Mouse (Mus musculus): ENCODE data around the gene Chka. TPM values are rescaled to one million over a fixed set of nuclear protein-coding genes. Genes with fewer than 3 reads are reported as not detected.

Gene Chka
- 53.0 and 54.7 TPM in 2 replicates for polyA plus RNA-seq (2015; fragmentation: Nextera tagmentation; extraction: Ambion mirVana)

DNA sequence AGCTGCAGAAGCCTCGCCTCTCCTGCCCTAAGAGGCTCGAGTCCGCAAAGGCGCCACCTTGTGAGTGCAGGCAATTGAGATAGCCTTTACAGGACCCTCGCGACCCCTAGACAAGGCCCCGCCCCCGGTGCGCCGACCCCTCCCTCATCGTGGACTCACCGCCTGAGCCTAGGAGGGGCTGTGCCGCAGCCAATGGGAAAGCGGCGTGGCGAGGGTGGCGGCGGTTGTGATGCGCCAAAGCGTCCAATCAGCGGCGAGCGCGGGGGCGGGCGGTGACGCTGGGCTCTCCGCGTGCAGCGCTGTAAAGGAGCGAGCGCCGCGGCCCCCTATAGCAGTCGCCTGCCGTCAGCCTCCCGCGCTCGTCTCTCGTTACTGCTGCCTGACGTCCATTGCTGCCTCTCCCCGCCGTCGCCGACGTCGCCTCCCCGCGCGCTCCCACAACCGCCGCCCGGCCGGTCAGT, at the start of gene Chka:
Chka (plus strand) TSS at position 272 of the 461 bp plus-strand sequence.
- Histone ChIP-seq H3K27ac (peak within 1 kb of the TSS; percentile 99), H3K27me3 (ENCODE audit: insufficient read depth, low read length) (no peaks in the 10 kb centered on the region), H3K4me1 (replicated peaks; ENCODE audit: insufficient read depth, low read length) (peaks cover 9% of the 10 kb centered on the region; the same call in 1 of the 2 replicates), H3K9me3 (replicated peaks; ENCODE audit: low read length) (no peaks in the 10 kb centered on the region), H3K4me2 (ENCODE audit: low read length) (peak within 1 kb of the TSS; percentile 75), H3K4me3 (replicated peaks; ENCODE audit: low read depth, low read length) (peak within 1 kb of the TSS; percentile 65), H3K9ac (ENCODE audit: low read depth, low read length) (peak within 1 kb of the TSS; percentile 87), H3K36me3 (ENCODE audit: insufficient read depth, low read length) (no peaks in the 10 kb centered on the region)
- DNase-seq (ENCODE audit: low spot score) (peak; percentile 99), ATAC-seq (replicated peaks; ENCODE audit: low FRiP score, low read depth) (peak; percentile 96)
- peak; percentile 50 for TF ChIP-seq CTCF (IDR thresholded peaks at IDR 0.05; ENCODE audit: low read depth)
- WGBS: under 1% methylated on average over 27 of the region's 54 CpGs

DNA sequence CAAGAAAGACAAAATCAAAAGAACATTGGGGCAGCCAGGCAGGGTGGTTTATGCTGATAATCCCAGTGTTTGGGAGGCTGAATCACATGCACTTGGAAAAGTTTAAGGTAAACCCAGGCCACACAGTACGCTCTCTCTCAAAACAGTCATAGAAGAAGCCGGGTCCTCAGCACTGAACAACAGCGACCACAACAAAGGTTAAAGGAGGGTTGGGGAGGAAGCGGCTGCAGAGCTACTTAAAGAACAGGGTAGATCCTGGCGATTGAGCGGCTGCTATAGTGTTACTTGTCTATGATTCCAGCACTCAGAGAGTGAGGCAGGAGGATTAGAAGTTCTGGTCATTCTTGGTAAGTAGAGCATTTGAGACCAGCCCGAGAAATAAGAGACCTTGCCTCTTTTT, 46.0 kb upstream of the Chka start:
- no peak for DNase-seq (ENCODE audit: low spot score)
- ATAC-seq (replicated peaks; ENCODE audit: low FRiP score, low read depth): no peak
- H3K4me3 ChIP-seq (replicated peaks; ENCODE audit: low read depth, low read length): no peak overlapping the region
- H3K9me3 ChIP-seq (replicated peaks; ENCODE audit: low read length): no peaks in the 10 kb centered on the region
- H3K9ac ChIP-seq (ENCODE audit: low read depth, low read length): no peak overlapping the region
- no peaks in the 10 kb centered on the region for H3K27me3 ChIP-seq (ENCODE audit: insufficient read depth, low read length)
- H3K4me1 ChIP-seq (replicated peaks; ENCODE audit: insufficient read depth, low read length): no peaks in the 10 kb centered on the region
- TF ChIP-seq CTCF (IDR thresholded peaks at IDR 0.05; ENCODE audit: low read depth): no peak
- WGBS: 89% methylated on average over 7 of the region's 7 CpGs
- no peak overlapping the region for H3K4me2 ChIP-seq (ENCODE audit: low read length)
- peaks cover 71% of the 10 kb centered on the region for H3K36me3 ChIP-seq (ENCODE audit: insufficient read depth, low read length)
- H3K27ac ChIP-seq: no peak overlapping the region

DNA sequence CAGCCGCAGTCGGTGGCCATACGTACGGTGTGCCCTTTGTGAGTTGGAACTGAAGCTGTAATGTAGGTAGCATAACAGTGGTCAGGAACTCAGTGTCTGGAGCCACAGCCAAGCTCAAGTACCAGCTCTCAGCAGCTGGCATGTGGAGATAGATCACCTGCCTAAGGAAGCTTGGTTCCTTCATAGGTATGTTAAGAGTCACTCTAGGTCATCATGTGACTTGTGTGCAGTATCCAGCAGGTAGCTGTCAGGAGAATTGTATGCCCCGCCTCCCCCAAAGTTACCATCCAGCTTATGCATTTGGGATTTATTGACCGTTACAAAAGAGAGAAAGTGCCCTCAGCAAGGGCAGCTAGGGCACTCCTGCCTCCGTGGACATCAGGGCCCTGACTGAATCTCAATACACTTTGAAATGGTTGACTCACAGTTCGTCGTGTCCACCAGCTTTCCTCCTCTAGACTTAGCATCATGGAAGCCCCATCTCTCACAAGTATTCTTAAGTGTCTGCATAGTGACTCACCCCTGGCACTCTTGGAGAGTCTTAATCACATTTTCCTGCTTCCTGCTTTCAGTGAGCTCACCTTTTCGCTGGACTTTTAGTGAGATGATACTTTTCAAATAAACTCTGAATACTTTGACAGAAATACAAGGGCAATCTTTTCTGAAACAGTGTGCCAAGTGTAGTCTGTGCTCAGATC, 40.9 kb upstream of the Chka start:
- Histone ChIP-seq H3K9me3 (replicated peaks; ENCODE audit: low read length) (no peaks in the 10 kb centered on the region), H3K4me1 (replicated peaks; ENCODE audit: insufficient read depth, low read length) (no peaks in the 10 kb centered on the region), H3K4me3 (replicated peaks; ENCODE audit: low read depth, low read length) (no peak overlapping the region), H3K36me3 (ENCODE audit: insufficient read depth, low read length) (peaks cover 45% of the 10 kb centered on the region; the same call in 1 of the 2 replicates), H3K27me3 (ENCODE audit: insufficient read depth, low read length) (no peaks in the 10 kb centered on the region), H3K27ac (0 out of 2 replicates have a peak overlapping the region, but pooled peaks have one; percentile 19), H3K4me2 (ENCODE audit: low read length) (no peak overlapping the region), H3K9ac (ENCODE audit: low read depth, low read length) (no peak overlapping the region)
- no peak for TF ChIP-seq CTCF (IDR thresholded peaks at IDR 0.05; ENCODE audit: low read depth)
- 78% methylated on average over 10 of the region's 10 CpGs for WGBS
- ATAC-seq (replicated peaks; ENCODE audit: low FRiP score, low read depth) (no peak), DNase-seq (ENCODE audit: low spot score) (no peak)

DNA sequence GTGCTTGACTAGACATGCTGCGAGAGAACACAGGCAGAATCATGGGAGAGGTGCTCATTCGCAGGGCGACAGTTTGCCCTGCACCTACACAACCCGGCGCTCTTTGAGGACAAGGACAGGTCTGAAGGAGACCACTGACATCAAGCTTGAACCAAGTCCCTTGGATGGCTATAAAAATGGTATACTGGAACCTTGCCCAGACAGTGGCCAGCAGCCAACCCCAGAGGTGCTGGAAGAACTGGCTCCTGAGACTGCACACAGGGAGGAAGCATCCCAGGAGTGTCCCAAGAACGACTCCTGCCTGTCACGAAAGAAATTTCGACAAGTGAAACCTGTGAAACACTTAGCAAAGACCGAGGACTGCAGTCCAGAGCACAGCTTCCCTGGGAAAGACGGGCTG, 37.1 kb upstream of the Chka start:
- no peak for ATAC-seq (replicated peaks; ENCODE audit: low FRiP score, low read depth)

DNA sequence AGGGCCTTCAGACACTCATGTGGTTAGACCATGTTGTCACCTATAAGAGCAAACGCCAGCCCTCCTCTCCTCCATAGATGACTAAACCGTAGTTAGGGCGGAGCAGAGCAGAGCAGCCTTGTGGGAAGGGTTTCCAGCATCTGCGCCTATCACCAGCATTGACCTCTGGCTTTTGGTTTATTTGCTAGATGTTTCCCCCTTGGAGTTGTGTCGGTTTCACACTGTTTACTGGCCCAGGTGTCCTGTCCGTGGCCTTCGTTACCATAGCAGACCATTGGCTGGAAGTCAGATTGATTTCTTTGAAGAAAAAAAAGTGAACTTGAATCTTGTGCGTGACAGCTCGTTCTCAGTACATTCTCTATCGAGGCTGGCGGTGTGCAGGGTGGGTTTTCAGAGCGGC, 35.7 kb upstream of the Chka start:
- 76% methylated on average over 12 of the region's 12 CpGs for WGBS
- no peaks in the 10 kb centered on the region for H3K9me3 ChIP-seq (replicated peaks; ENCODE audit: low read length)
- no peak overlapping the region for H3K9ac ChIP-seq (ENCODE audit: low read depth, low read length)
- H3K27ac ChIP-seq: no peak overlapping the region
- H3K4me2 ChIP-seq (ENCODE audit: low read length): no peak overlapping the region
- ATAC-seq (replicated peaks; ENCODE audit: low FRiP score, low read depth): no peak
- no peak for TF ChIP-seq CTCF (IDR thresholded peaks at IDR 0.05; ENCODE audit: low read depth)
- no peaks in the 10 kb centered on the region for H3K27me3 ChIP-seq (ENCODE audit: insufficient read depth, low read length)
- H3K36me3 ChIP-seq (ENCODE audit: insufficient read depth, low read length): peaks cover 10% of the 10 kb centered on the region; the same call in 1 of the 2 replicates
- DNase-seq (ENCODE audit: low spot score): no peak
- H3K4me3 ChIP-seq (replicated peaks; ENCODE audit: low read depth, low read length): no peak overlapping the region
- H3K4me1 ChIP-seq (replicated peaks; ENCODE audit: insufficient read depth, low read length): no peaks in the 10 kb centered on the region

More for the DNA sequence above, 37.1 kb upstream of the Chka start:
- Histone ChIP-seq H3K27ac (no peak overlapping the region), H3K9me3 (replicated peaks; ENCODE audit: low read length) (no peaks in the 10 kb centered on the region), H3K4me2 (ENCODE audit: low read length) (no peak overlapping the region), H3K4me1 (replicated peaks; ENCODE audit: insufficient read depth, low read length) (no peaks in the 10 kb centered on the region), H3K4me3 (replicated peaks; ENCODE audit: low read depth, low read length) (no peak overlapping the region), H3K9ac (ENCODE audit: low read depth, low read length) (no peak overlapping the region), H3K27me3 (ENCODE audit: insufficient read depth, low read length) (no peaks in the 10 kb centered on the region), H3K36me3 (ENCODE audit: insufficient read depth, low read length) (peaks cover 19% of the 10 kb centered on the region; the same call in 1 of the 2 replicates)
- TF ChIP-seq CTCF (IDR thresholded peaks at IDR 0.05; ENCODE audit: low read depth): no peak
- no peak for DNase-seq (ENCODE audit: low spot score)
- 88% methylated on average over 10 of the region's 10 CpGs for WGBS

DNA sequence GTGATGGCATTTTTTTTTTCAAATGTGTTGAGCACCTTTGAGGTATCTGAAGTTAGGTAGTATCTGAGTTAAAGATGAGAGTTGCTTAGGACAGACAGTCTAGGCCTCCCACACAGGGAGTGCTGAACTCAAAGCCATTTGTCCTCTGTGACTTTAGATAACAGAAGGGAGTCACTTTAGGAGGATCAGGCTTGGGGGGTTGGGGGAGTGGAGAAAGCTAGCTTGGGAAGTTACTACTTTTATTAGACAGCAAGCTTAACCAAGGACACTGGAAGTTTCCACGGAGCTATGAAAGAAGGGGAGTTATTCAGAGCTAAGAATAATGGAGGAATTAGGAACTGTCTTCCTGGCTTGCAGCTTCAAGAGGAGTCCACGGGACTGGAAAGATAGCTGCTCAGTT, 32.5 kb upstream of the Chka start:
- 55% methylated on average over 2 of the region's 2 CpGs for WGBS
- TF ChIP-seq CTCF (IDR thresholded peaks at IDR 0.05; ENCODE audit: low read depth): no peak

More for the DNA sequence above, 32.5 kb upstream of the Chka start:
- H3K36me3 ChIP-seq (ENCODE audit: insufficient read depth, low read length): peaks cover 8% of the 10 kb centered on the region; the same call in 1 of the 2 replicates
- no peak overlapping the region for H3K27ac ChIP-seq
- ATAC-seq (replicated peaks; ENCODE audit: low FRiP score, low read depth) (no peak), DNase-seq (ENCODE audit: low spot score) (no peak)
- no peaks in the 10 kb centered on the region for H3K9me3 ChIP-seq (replicated peaks; ENCODE audit: low read length)
- H3K9ac ChIP-seq (ENCODE audit: low read depth, low read length): no peak overlapping the region
- no peaks in the 10 kb centered on the region for H3K4me1 ChIP-seq (replicated peaks; ENCODE audit: insufficient read depth, low read length)
- no peaks in the 10 kb centered on the region for H3K27me3 ChIP-seq (ENCODE audit: insufficient read depth, low read length)
- H3K4me3 ChIP-seq (replicated peaks; ENCODE audit: low read depth, low read length): no peak overlapping the region
- no peak overlapping the region for H3K4me2 ChIP-seq (ENCODE audit: low read length)

All from kidney, postnatal 0 days (tissue).